Mouse (Mus musculus) midbrain, embryonic 14.5 days (tissue): ENCODE data around the gene Gtpbp1. TPM values are rescaled to one million over a fixed set of nuclear protein-coding genes. Genes with fewer than 3 reads are reported as not detected.
A peak's percentile ranks its signal among the peaks of the same experiment; 100 is the strongest.

Experiments
- ATAC-seq: fragments of 200-750 bp; cut with Nextera tagmentation; 2 replicates; pipeline ENCODE4 v1.8.0; 2017; ENCODE audit warnings: moderate number of reproducible peaks, moderate library complexity; ENCODE audit not compliant: low FRiP score, low TSS enrichment
- DNase-seq: peaks from one replicate; pipeline ENCODE4 v3.0.0-alpha.2; 2015
- H3K27ac ChIP-seq: fragments of 300-500 bp; sonication (generic); replicated peaks from 2 replicates; pipeline ENCODE4 v1.5.1; 2014; ENCODE audit warnings: mild to moderate bottlenecking, low read depth, low read length, moderate library complexity
- H3K27me3 ChIP-seq: fragments of 300-500 bp; sonication (generic); 2 replicates; pipeline ENCODE4 v1.6.1; 2014; ENCODE audit warnings: low read length, control low read depth, mixed read lengths; ENCODE audit not compliant: control insufficient read depth, insufficient read depth
- H3K36me3 ChIP-seq: fragments of 300-500 bp; sonication (generic); 2 replicates; pipeline ENCODE4 v1.6.1; 2014; ENCODE audit warnings: low read length, control low read depth; ENCODE audit not compliant: control insufficient read depth, insufficient read depth
- H3K4me1 ChIP-seq: fragments of 300-500 bp; sonication (generic); 2 replicates; pipeline ENCODE4 v1.6.1; 2014; ENCODE audit warnings: mild to moderate bottlenecking, antibody characterized with exemption, low read length, control low read depth; ENCODE audit not compliant: control insufficient read depth, insufficient read depth
- H3K4me2 ChIP-seq: fragments of 300-500 bp; sonication (generic); 2 replicates; pipeline ENCODE4 v1.6.1; 2014; ENCODE audit warnings: mild to moderate bottlenecking, low read length, moderate library complexity
- H3K4me3 ChIP-seq: fragments of 300-500 bp; sonication (generic); replicated peaks from 2 replicates; pipeline ENCODE4 v1.5.1; 2014; ENCODE audit warnings: low read depth, low read length
- H3K9ac ChIP-seq: fragments of 300-500 bp; sonication (generic); replicated peaks from 2 replicates; pipeline ENCODE4 v1.6.1; 2014; ENCODE audit warnings: mild to moderate bottlenecking, low read length, moderate library complexity
- H3K9me3 ChIP-seq: fragments of 300-500 bp; sonication (generic); 2 replicates; pipeline ENCODE4 v1.6.1; 2016; ENCODE audit warnings: low read length, control low read depth, mixed read lengths; ENCODE audit not compliant: control insufficient read depth
- WGBS: fragments of 180-500 bp; shearing (Covaris S2); extraction: QIAGEN DNeasy Blood & Tissue Kit; methylation state at CpG from one replicate; pipeline ENCODE4 v1.1.7; 2014; 5-methylcytosine and 5-hydroxymethylcytosine counted together
- polyA plus RNA-seq: library from polyadenylated mRNA; unstranded; fragments of >200 nt; fragmentation: Nextera tagmentation; extraction: Ambion mirVana; gene quantifications from 2 replicates; pipeline ENCODE4 v1.2.1, GENCODE M21; 2014

Gtpbp1 gene
- polyA plus RNA-seq, 1 experiment from 2014 or later = 49.5 TPM

DNA sequence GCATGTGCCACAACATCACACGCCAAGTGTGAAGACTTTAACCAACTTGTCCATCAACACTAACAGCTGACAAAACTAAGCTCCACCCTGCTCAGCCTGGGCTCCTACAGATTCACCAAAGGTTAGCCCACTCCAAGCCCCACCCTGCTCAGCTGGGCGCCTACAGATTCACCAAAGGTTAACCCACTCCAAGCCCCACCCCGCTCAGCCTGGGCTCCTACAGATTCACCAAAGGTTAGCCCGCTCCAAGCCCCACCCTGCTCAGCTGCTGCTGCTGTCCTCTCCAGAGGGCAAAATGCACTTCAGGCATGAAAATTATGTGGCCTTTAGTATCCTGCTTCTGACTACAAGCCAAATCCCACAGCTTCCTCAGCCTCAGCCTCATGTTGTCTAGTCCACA is 8.7 kb upstream of the Gtpbp1 start:
- no peaks in the 10 kb centered on the region for H3K27me3 ChIP-seq
- H3K4me2 ChIP-seq = no peak overlapping the region
- H3K9me3 ChIP-seq = no peaks in the 10 kb centered on the region
- H3K36me3 ChIP-seq = peaks cover under 1% of the 10 kb centered on the region
- H3K9ac ChIP-seq = no peak overlapping the region
- H3K4me3 ChIP-seq = no peak overlapping the region
- WGBS = 90% methylated on average over 4 of the region's 4 CpGs
- peaks cover 43% of the 10 kb centered on the region for H3K4me1 ChIP-seq
- ATAC-seq = no peak
- no peak for DNase-seq
- no peak overlapping the region for H3K27ac ChIP-seq

DNA sequence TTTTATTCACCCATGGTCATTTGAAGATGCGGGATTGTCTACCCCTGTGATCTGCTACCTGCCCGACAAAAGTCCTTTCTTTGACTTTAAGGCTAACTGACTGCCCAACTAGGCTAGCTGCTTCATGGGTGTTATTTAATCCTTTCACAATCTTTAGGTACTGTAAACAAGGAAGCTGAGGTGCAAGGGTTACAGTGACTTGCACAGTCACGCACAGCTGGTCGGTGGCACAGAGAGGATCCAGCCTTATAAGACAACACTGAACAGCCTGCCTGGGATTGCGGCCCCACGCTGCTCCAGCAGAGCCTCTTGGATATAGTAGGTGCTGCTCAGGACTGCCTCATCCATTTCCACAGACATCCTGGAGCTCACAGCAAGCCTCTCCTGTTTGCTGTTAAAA is 7.5 kb upstream of the Gtpbp1 start:
- 0 out of 2 replicates have a peak overlapping the region, but pooled peaks have one; percentile 16 for H3K9ac ChIP-seq
- H3K27me3 ChIP-seq = no peaks in the 10 kb centered on the region
- DNase-seq = no peak
- no peak for ATAC-seq
- peak overlapping the region; percentile 86 for H3K4me2 ChIP-seq
- 91% methylated on average over 6 of the region's 6 CpGs for WGBS
- no peaks in the 10 kb centered on the region for H3K36me3 ChIP-seq
- H3K4me1 ChIP-seq = peaks cover 43% of the 10 kb centered on the region
- H3K4me3 ChIP-seq = no peak overlapping the region
- H3K9me3 ChIP-seq = no peaks in the 10 kb centered on the region
- H3K27ac ChIP-seq = no peak overlapping the region

DNA sequence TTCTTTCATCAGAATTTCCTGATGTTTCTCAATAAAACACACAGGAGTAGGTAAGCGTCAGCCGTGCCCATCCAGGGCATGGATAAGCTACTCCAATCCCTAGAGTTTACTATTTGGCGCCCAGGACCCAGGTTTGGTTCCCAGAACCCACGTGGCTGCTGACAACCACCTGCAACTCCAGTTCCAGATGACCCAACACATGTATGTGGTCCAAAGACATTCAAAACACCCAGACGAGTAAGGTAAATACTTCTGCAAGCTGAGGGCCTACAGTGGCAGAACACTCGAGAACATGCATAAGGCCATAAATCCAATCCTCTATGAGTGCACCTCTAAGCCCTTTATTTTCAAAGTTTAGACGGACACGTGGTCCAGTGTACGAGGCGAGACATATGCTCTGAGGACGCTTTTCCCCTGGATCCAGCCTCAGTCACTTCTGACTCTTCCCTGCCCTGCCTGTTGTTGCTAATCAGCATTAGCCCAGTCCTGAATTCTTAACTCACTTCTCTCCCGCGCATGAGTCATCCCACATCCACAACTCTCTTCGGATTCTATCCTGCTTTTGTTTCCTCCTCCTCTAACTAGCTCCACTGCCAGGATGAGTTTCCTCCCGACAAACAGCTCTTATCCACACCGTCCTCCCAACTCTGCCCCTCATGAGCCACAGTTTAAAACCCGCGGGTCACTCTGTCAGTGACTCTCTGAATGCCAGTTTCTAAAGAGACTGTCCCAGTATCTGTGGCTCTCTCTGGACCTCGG is 6.8 kb upstream of the Gtpbp1 start:
- no peaks in the 10 kb centered on the region for H3K36me3 ChIP-seq
- peak overlapping the region; percentile 90; the same call in 1 of the 2 replicates for H3K9ac ChIP-seq
- no peak for ATAC-seq
- H3K9me3 ChIP-seq = no peaks in the 10 kb centered on the region
- no peaks in the 10 kb centered on the region for H3K27me3 ChIP-seq
- H3K4me3 ChIP-seq = no peak overlapping the region
- H3K4me1 ChIP-seq = peaks cover 43% of the 10 kb centered on the region
- peak overlapping the region; percentile 86 for H3K4me2 ChIP-seq
- H3K27ac ChIP-seq = no peak overlapping the region
- no peak for DNase-seq
- 82% methylated on average over 19 of the region's 19 CpGs for WGBS

DNA sequence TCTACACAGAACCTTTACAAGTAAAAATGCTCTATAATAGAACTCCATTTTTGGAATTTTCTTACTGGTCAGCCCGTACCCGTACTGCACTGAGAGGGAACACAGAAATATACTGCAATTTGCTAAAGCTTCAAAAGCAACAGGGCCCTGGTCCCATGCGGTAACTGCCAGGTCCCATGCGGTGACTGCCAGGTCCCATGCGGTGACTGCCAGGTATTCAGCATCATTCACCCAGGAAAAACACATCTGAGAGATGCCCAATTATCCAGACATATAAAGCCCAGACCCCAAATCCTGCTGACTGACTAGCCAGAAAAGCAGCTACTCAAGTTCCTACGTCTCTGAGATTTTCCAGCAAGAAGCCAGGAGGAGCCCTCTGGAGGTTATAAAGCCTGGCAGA is 6.0 kb upstream of the Gtpbp1 start:
- Histone ChIP-seq H3K27me3 (no peaks in the 10 kb centered on the region), H3K4me2 (peak overlapping the region; percentile 86), H3K4me1 (peaks cover 44% of the 10 kb centered on the region), H3K36me3 (no peaks in the 10 kb centered on the region), H3K4me3 (peak overlapping the region; percentile 88), H3K9ac (peak overlapping the region; percentile 90; the same call in 1 of the 2 replicates), H3K27ac (no peak overlapping the region), H3K9me3 (no peaks in the 10 kb centered on the region)
- no peak for ATAC-seq
- DNase-seq = no peak
- WGBS = 87% methylated on average over 6 of the region's 6 CpGs

DNA sequence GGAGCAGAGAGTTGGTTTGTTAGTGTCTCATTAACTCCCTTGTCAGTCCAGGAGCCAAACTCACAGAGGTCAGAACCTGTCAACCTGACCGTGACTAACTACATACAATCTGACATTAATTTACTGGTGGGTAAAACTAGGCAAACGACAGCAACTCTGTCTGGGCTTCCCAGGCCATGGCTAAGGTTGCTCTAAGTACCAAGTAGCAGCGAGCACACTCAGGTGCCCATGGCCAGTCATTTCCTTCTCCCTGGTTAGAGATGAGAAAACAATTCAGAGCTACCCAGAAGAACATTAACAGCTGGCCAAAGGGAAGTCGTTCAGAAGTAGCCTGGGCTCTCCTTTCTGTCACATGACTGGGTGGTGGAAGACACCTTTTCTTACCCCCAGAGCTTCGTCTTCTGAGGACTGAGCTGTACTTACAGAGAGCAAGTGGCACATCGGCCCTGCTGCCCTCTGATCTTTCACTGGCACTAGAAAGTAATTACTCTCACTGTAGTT is 5.5 kb upstream of the Gtpbp1 start:
- ATAC-seq (no peak), DNase-seq (no peak)
- Histone ChIP-seq H3K27me3 (no peaks in the 10 kb centered on the region), H3K27ac (no peak overlapping the region), H3K36me3 (no peaks in the 10 kb centered on the region), H3K4me2 (peak overlapping the region; percentile 86), H3K9me3 (no peaks in the 10 kb centered on the region), H3K4me3 (peak overlapping the region; percentile 88), H3K9ac (peak overlapping the region; percentile 90), H3K4me1 (peaks cover 48% of the 10 kb centered on the region)
- 57% methylated on average over 6 of the region's 6 CpGs for WGBS

GRCm38 (mm10) chr15:79686046-79686869 is 4.4 kb upstream of the Gtpbp1 start:
- H3K27me3 ChIP-seq = no peaks in the 10 kb centered on the region
- H3K4me3 ChIP-seq = peak overlapping the region; percentile 88
- peaks cover 48% of the 10 kb centered on the region for H3K4me1 ChIP-seq
- H3K9ac ChIP-seq = peak overlapping the region; percentile 90
- 21% methylated on average over 15 of the region's 15 CpGs for WGBS
- ATAC-seq (no peak), DNase-seq (no peak)
- no peak overlapping the region for H3K27ac ChIP-seq
- H3K4me2 ChIP-seq = peak overlapping the region; percentile 86
- H3K36me3 ChIP-seq = no peaks in the 10 kb centered on the region
- H3K9me3 ChIP-seq = no peaks in the 10 kb centered on the region

DNA sequence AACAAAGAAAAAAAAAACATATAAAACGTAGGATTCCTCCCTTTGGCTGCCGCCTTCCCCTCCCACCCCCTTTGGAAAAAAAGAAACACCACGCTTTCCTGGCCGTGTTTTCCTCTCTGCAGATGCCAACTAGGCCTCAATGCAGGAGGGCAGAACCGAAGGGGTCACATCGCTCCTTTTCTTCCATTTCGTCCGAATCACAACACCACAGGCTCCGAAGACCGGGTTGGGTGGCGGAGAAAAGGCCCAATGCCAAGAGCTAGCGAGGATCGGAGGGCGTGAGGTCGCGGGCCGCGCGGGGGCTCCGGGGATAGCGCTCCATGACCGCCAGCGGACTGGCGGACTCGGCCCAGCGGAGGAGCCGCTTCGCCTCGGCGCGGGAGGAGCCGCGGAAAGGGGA is 3.5 kb upstream of the Gtpbp1 start:
- no peaks in the 10 kb centered on the region for H3K36me3 ChIP-seq
- H3K4me2 ChIP-seq = peak overlapping the region; percentile 86
- no peaks in the 10 kb centered on the region for H3K9me3 ChIP-seq
- H3K9ac ChIP-seq = peak overlapping the region; percentile 90
- H3K27me3 ChIP-seq = no peaks in the 10 kb centered on the region
- ATAC-seq = no peak
- 0% methylated on average over 30 of the region's 33 CpGs for WGBS
- H3K4me1 ChIP-seq = peaks cover 55% of the 10 kb centered on the region
- DNase-seq = no peak
- H3K4me3 ChIP-seq = peak overlapping the region; percentile 88
- peak overlapping the region; percentile 93 for H3K27ac ChIP-seq

- peaks cover 56% of the 10 kb centered on the region for H3K4me1 ChIP-seq
- peak within 1 kb of the TSS; percentile 88 for H3K4me3 ChIP-seq
- H3K27ac ChIP-seq = peak within 1 kb of the TSS; percentile 93
- DNase-seq = peak; percentile 96
- under 1% methylated on average over 72 of the region's 72 CpGs for WGBS
- H3K9me3 ChIP-seq = no peaks in the 10 kb centered on the region
- no peaks in the 10 kb centered on the region for H3K36me3 ChIP-seq
- no peaks in the 10 kb centered on the region for H3K27me3 ChIP-seq
- H3K4me2 ChIP-seq = peak within 1 kb of the TSS; percentile 86
- ATAC-seq = peak; percentile 69; the same call in 1 of the 2 replicates
- H3K9ac ChIP-seq = peak within 1 kb of the TSS; percentile 90
Observed at GRCm38 (mm10) chr15:79687646-79688267, 2.9 kb upstream of the Gtpbp1 start, which contains the start of gene Josd1. Josd1 (minus strand) TSS chr15:79687919.
